Mouse (Mus musculus): Measurements from ENCODE around the gene Tnks1bp1. TPM values are rescaled to one million over a fixed set of nuclear protein-coding genes. Genes with fewer than 3 reads are reported as not detected.

Gene Tnks1bp1
- polyA plus RNA-seq, 1 experiment from 2014 or later = 23.0 TPM

DNA sequence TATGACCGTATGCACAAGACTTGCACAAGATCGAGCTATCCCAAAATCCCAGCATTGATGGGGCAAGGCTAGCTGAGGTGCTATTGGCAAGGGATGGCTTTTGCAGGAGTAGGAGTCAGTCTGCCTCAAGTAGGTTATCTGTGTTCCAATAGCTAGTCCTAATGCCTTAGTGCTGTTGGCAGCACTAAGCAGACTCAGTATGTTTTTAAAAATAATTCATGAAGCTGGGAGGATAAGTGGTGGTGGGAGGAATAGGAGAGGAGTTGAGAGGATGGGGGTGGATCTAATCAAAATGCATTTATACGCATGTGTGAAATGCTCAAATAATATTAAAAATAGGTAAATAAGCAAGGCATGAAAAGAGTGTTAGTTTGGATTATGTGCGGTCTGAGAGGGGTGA lies 43.5 kb downstream of the Tnks1bp1 start:
- H3K9ac ChIP-seq (ENCODE audit: low read depth, low read length) = no peak overlapping the region
- 95% methylated on average over 4 of the region's 4 CpGs for WGBS
- H3K36me3 ChIP-seq (ENCODE audit: control insufficient read depth, insufficient read depth, low read length) = no peaks in the 10 kb centered on the region
- no peak overlapping the region for H3K27ac ChIP-seq (ENCODE audit: low read length)
- no peak overlapping the region for H3K4me3 ChIP-seq (ENCODE audit: low read depth, low read length)
- no peak overlapping the region for H3K4me2 ChIP-seq (ENCODE audit: low read length)
- H3K27me3 ChIP-seq (ENCODE audit: control insufficient read depth, insufficient read depth, low read depth, low read length) = no peaks in the 10 kb centered on the region
- H3K9me3 ChIP-seq (replicated peaks; ENCODE audit: control insufficient read depth, low read length, poor library complexity, severe bottlenecking) = no peaks in the 10 kb centered on the region
- no peaks in the 10 kb centered on the region for H3K4me1 ChIP-seq (ENCODE audit: control insufficient read depth, insufficient read depth, low read length)
- no peak for ATAC-seq

GRCm38 (mm10) chr2:85093376-85093775 lies 45.6 kb downstream of the Tnks1bp1 start:
- no peak for ATAC-seq
- Histone ChIP-seq H3K27me3 (ENCODE audit: control insufficient read depth, insufficient read depth, low read depth, low read length) (no peaks in the 10 kb centered on the region), H3K4me3 (ENCODE audit: low read depth, low read length) (no peak overlapping the region), H3K4me2 (ENCODE audit: low read length) (no peak overlapping the region), H3K4me1 (ENCODE audit: control insufficient read depth, insufficient read depth, low read length) (no peaks in the 10 kb centered on the region), H3K27ac (ENCODE audit: low read length) (no peak overlapping the region), H3K9ac (ENCODE audit: low read depth, low read length) (no peak overlapping the region), H3K36me3 (ENCODE audit: control insufficient read depth, insufficient read depth, low read length) (no peaks in the 10 kb centered on the region), H3K9me3 (replicated peaks; ENCODE audit: control insufficient read depth, low read length, poor library complexity, severe bottlenecking) (no peaks in the 10 kb centered on the region)
- WGBS = 81% methylated on average over 1 of the region's 1 CpGs

DNA sequence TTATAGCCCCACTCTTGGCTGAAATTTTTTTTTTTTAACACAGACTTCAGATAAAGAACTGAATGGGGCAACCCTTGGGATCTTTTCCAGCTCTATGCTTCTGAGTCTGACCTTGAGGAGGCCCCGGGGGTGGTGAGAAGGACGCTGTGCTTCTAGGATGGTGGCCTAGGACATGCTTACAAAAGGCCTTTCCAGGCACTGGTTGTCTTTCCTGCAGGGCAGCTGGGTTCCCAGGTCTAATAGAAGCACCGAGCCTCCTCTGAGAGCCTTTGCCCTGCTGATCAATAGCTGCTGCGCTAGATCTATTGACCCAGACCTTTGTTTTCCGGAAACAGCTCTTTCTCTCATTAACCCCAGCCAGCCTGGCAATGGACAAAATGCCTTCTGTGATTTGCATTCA lies 48.1 kb downstream of the Tnks1bp1 start:
- Histone ChIP-seq H3K9ac (ENCODE audit: low read depth, low read length) (no peak overlapping the region), H3K27ac (ENCODE audit: low read length) (0 out of 2 replicates have a peak overlapping the region, but pooled peaks have one; percentile 19), H3K4me2 (ENCODE audit: low read length) (no peak overlapping the region), H3K27me3 (ENCODE audit: control insufficient read depth, insufficient read depth, low read depth, low read length) (no peaks in the 10 kb centered on the region), H3K9me3 (replicated peaks; ENCODE audit: control insufficient read depth, low read length, poor library complexity, severe bottlenecking) (no peaks in the 10 kb centered on the region; the same call in 1 of the 2 replicates), H3K4me1 (ENCODE audit: control insufficient read depth, insufficient read depth, low read length) (no peaks in the 10 kb centered on the region), H3K36me3 (ENCODE audit: control insufficient read depth, insufficient read depth, low read length) (no peaks in the 10 kb centered on the region), H3K4me3 (ENCODE audit: low read depth, low read length) (no peak overlapping the region)
- 43% methylated on average over 5 of the region's 5 CpGs for WGBS
- ATAC-seq = no peak

GRCm38 (mm10) chr2:85098014-85098413 lies 50.2 kb downstream of the Tnks1bp1 start:
- H3K36me3 ChIP-seq (ENCODE audit: control insufficient read depth, insufficient read depth, low read length) = no peaks in the 10 kb centered on the region
- 93% methylated on average over 2 of the region's 2 CpGs for WGBS
- no peaks in the 10 kb centered on the region for H3K4me1 ChIP-seq (ENCODE audit: control insufficient read depth, insufficient read depth, low read length)
- peaks cover 3% of the 10 kb centered on the region; the same call in 1 of the 2 replicates for H3K9me3 ChIP-seq (replicated peaks; ENCODE audit: control insufficient read depth, low read length, poor library complexity, severe bottlenecking)
- no peak for ATAC-seq
- H3K4me3 ChIP-seq (ENCODE audit: low read depth, low read length) = no peak overlapping the region
- H3K27ac ChIP-seq (ENCODE audit: low read length) = no peak overlapping the region
- no peaks in the 10 kb centered on the region for H3K27me3 ChIP-seq (ENCODE audit: control insufficient read depth, insufficient read depth, low read depth, low read length)
- no peak overlapping the region for H3K4me2 ChIP-seq (ENCODE audit: low read length)
- H3K9ac ChIP-seq (ENCODE audit: low read depth, low read length) = no peak overlapping the region

- peaks cover 3% of the 10 kb centered on the region; the same call in 1 of the 2 replicates for H3K9me3 ChIP-seq (replicated peaks; ENCODE audit: control insufficient read depth, low read length, poor library complexity, severe bottlenecking)
- 82% methylated on average over 7 of the region's 7 CpGs for WGBS
- H3K4me3 ChIP-seq (ENCODE audit: low read depth, low read length) = no peak overlapping the region
- H3K27me3 ChIP-seq (ENCODE audit: control insufficient read depth, insufficient read depth, low read depth, low read length) = no peaks in the 10 kb centered on the region
- H3K36me3 ChIP-seq (ENCODE audit: control insufficient read depth, insufficient read depth, low read length) = no peaks in the 10 kb centered on the region
- 0 out of 2 replicates have a peak overlapping the region, but pooled peaks have one; percentile 6 for H3K27ac ChIP-seq (ENCODE audit: low read length)
- no peak overlapping the region for H3K4me2 ChIP-seq (ENCODE audit: low read length)
- H3K4me1 ChIP-seq (ENCODE audit: control insufficient read depth, insufficient read depth, low read length) = no peaks in the 10 kb centered on the region
- ATAC-seq = no peak
- no peak overlapping the region for H3K9ac ChIP-seq (ENCODE audit: low read depth, low read length)
Measured at GRCm38 (mm10) chr2:85098824-85099511, 51.1 kb downstream of the Tnks1bp1 start.

DNA sequence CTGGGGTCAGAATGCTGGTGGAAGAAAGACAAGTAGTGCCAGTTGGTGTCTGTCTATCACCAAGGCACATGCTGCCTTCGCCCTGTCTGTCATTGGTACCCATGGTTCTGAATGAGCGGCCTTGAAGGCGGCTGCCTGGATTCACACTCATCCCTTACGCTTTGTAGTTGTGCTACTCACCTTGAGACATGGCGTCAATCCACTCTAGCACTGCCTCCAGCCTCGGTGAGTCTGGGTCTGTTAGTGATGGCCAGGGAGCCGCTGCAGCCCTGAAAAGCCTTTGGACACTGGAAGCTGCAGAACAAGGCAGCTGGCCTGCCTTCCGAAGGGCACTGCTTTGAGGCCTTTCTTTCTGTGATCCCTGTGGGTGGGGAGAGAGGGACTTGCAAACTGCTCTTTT lies 55.4 kb downstream of the Tnks1bp1 start:
- Histone ChIP-seq H3K4me2 (ENCODE audit: low read length) (no peak overlapping the region), H3K36me3 (ENCODE audit: control insufficient read depth, insufficient read depth, low read length) (no peaks in the 10 kb centered on the region), H3K4me1 (ENCODE audit: control insufficient read depth, insufficient read depth, low read length) (no peaks in the 10 kb centered on the region), H3K9ac (ENCODE audit: low read depth, low read length) (no peak overlapping the region), H3K27me3 (ENCODE audit: control insufficient read depth, insufficient read depth, low read depth, low read length) (no peaks in the 10 kb centered on the region), H3K9me3 (replicated peaks; ENCODE audit: control insufficient read depth, low read length, poor library complexity, severe bottlenecking) (peaks cover 3% of the 10 kb centered on the region; the same call in 1 of the 2 replicates), H3K4me3 (ENCODE audit: low read depth, low read length) (no peak overlapping the region), H3K27ac (ENCODE audit: low read length) (no peak overlapping the region)
- no peak for ATAC-seq
- WGBS = 73% methylated on average over 8 of the region's 8 CpGs

DNA sequence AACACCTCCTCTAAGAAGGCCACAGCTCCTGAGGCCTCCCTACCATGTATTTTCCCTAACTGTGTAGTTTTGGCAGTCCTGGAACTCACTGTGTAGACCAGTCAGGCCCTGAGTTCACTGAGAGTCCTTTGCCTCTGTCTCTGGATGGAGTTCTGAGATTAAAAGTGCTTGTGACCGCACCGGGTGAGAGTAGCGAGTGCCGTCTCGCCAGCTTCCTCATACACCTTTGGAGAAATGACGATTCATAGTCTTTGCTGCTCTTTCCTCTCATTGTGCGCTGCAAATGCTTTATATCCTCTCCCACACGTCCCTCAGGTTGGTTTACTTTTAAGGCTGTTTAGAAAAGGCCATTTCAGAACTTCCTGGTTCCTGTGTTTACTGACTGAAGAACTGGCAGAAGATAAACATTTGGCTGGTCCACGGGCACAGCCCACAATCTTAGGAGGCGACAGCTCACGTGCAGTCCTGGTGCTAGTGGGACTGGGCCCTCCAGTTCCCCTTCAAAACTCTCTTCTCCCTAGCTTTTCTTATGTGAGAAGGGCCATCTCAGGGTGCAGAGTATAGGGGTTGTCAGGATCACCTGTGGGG lies 57.7 kb downstream of the Tnks1bp1 start:
- Histone ChIP-seq H3K9me3 (replicated peaks; ENCODE audit: control insufficient read depth, low read length, poor library complexity, severe bottlenecking) (peaks cover 3% of the 10 kb centered on the region; the same call in 1 of the 2 replicates), H3K4me3 (ENCODE audit: low read depth, low read length) (no peak overlapping the region), H3K4me2 (ENCODE audit: low read length) (no peak overlapping the region), H3K4me1 (ENCODE audit: control insufficient read depth, insufficient read depth, low read length) (no peaks in the 10 kb centered on the region), H3K36me3 (ENCODE audit: control insufficient read depth, insufficient read depth, low read length) (no peaks in the 10 kb centered on the region), H3K27me3 (ENCODE audit: control insufficient read depth, insufficient read depth, low read depth, low read length) (no peaks in the 10 kb centered on the region), H3K9ac (ENCODE audit: low read depth, low read length) (no peak overlapping the region), H3K27ac (ENCODE audit: low read length) (no peak overlapping the region)
- ATAC-seq = no peak
- 85% methylated on average over 11 of the region's 11 CpGs for WGBS

DNA sequence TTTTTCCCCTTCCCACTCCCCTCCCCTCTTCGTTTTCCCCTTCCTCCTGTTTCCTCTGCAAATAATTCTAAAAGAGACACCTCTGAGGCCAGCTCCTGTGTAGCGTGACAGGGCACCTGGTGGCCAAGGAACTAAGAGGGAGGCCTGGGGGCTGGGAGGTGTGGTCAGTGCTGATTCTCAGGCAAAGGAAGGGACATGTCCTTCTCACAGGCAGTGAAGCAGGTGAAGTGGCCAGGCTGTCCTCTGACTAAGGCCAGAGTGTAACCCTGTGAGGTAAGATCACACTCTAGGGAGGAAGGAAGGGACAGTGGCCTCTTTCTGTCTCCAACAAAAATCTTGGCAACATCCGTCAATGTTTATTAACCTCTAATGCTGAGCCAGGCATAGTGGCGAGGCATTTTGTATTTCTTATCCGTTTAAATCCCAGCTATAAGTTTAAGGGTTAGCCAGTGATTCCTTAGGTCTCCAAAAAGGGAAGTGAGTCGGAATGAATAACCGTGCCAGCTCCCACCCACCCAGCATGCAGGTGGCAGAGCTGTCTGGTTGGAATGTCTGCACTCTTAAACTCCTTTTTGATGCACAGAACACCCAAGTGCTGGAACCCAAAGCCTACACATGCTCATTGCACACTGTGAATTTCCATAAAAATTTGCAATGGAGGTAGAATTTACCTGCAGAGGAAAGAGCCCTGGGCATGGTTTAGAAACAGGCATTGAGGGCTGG lies 58.4 kb downstream of the Tnks1bp1 start:
- ATAC-seq = no peak
- Histone ChIP-seq H3K4me1 (ENCODE audit: control insufficient read depth, insufficient read depth, low read length) (no peaks in the 10 kb centered on the region), H3K27ac (ENCODE audit: low read length) (no peak overlapping the region), H3K27me3 (ENCODE audit: control insufficient read depth, insufficient read depth, low read depth, low read length) (no peaks in the 10 kb centered on the region), H3K4me3 (ENCODE audit: low read depth, low read length) (no peak overlapping the region), H3K4me2 (ENCODE audit: low read length) (no peak overlapping the region), H3K9ac (ENCODE audit: low read depth, low read length) (no peak overlapping the region), H3K9me3 (replicated peaks; ENCODE audit: control insufficient read depth, low read length, poor library complexity, severe bottlenecking) (peaks cover 1% of the 10 kb centered on the region; the same call in 1 of the 2 replicates), H3K36me3 (ENCODE audit: control insufficient read depth, insufficient read depth, low read length) (no peaks in the 10 kb centered on the region)
- 76% methylated on average over 7 of the region's 7 CpGs for WGBS

GRCm38 (mm10) chr2:85106941-85107340 lies 59.1 kb downstream of the Tnks1bp1 start:
- WGBS = 81% methylated on average over 4 of the region's 4 CpGs
- H3K27ac ChIP-seq (ENCODE audit: low read length) = no peak overlapping the region
- no peaks in the 10 kb centered on the region for H3K36me3 ChIP-seq (ENCODE audit: control insufficient read depth, insufficient read depth, low read length)
- H3K27me3 ChIP-seq (ENCODE audit: control insufficient read depth, insufficient read depth, low read depth, low read length) = no peaks in the 10 kb centered on the region
- H3K9ac ChIP-seq (ENCODE audit: low read depth, low read length) = no peak overlapping the region
- no peak overlapping the region for H3K4me3 ChIP-seq (ENCODE audit: low read depth, low read length)
- H3K9me3 ChIP-seq (replicated peaks; ENCODE audit: control insufficient read depth, low read length, poor library complexity, severe bottlenecking) = no peaks in the 10 kb centered on the region
- H3K4me1 ChIP-seq (ENCODE audit: control insufficient read depth, insufficient read depth, low read length) = no peaks in the 10 kb centered on the region
- no peak overlapping the region for H3K4me2 ChIP-seq (ENCODE audit: low read length)
- ATAC-seq = no peak

Measured in midbrain, embryonic 16.5 days (tissue).